In the genomic region with DNA sequence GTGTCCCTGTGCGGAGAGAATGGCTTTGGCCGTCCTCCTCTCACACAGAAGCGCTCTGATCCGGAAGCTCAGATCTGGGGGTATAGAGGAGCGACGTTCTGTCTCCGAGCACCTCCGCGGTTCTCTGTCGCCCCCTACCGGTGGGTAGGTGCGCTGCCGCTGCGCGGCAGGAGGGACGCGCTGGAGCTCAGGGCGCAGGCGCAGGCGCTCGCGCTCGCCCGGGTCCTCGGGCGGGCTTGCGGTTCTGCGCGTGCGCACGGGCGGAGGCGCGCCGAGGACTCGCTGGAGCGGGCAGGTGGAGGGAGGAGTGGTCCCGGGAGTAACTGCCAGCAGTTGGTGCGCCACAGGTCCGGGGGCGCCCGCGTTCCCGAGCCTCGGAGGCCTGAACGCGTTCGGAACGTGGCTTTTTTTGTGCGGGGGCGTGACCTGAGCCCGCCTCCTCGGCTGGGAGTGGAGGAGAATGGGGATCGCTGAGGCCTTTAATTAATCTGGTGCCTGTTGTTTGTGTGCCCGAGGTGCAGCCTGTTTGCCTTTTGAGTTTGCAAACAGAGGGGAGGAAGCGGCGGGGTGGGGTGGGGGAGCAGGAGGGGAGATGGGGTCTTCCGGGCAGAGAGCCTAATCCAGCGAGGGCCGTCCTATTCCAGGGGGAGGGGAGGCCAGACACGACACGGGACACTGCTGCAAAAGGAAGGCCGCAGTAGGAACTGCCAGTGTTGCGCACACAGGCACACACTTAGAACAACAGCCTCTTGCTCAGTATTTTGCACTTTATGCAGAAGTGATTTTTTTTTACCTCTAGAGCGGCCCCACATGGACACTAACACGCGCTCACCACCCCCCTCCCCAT, we compare ENCODE assay signal across 8 mouse cellular contexts. TPM values are rescaled to one million over a fixed set of nuclear protein-coding genes. Genes with fewer than 3 reads are reported as not detected.
DNase-seq lines count a peak whose midpoint lies in the region; ATAC-seq and TF ChIP-seq lines count a peak whose summit lies in the region.

A gene (plus strand): TSS at position 212 of the 847 bp plus-strand sequence.

- peak within 1 kb of the TSS; percentile 74 for H3K9ac ChIP-seq in forebrain, embryonic 13.5 days
- H3K9ac ChIP-seq in liver, postnatal 0 days (replicated peaks), result peak within 1 kb of the TSS; percentile 79
- H3K9ac ChIP-seq in neural tube, embryonic 14.5 days (replicated peaks; ENCODE audit: low read depth, low read length), result peak within 1 kb of the TSS; percentile 55

- H3K4me2 ChIP-seq in forebrain, embryonic 13.5 days, result peak within 1 kb of the TSS; percentile 72
- peak within 1 kb of the TSS; percentile 96 for H3K4me2 ChIP-seq in liver, postnatal 0 days (ENCODE audit: low read depth, low read length)
- peak within 1 kb of the TSS; percentile 74 for H3K4me2 ChIP-seq in neural tube, embryonic 14.5 days (ENCODE audit: low read depth, low read length)

- TF ChIP-seq EP300 in liver, postnatal 0 days (IDR thresholded peaks at IDR 0.05; ENCODE audit: low read depth), result no peak

- H3K4me1 ChIP-seq in E14TG2a.4 (replicated peaks; ENCODE audit: low read depth, low read length), result peaks cover 18% of the 10 kb centered on the region
- peaks cover 16% of the 10 kb centered on the region for H3K4me1 ChIP-seq in forebrain, embryonic 13.5 days
- H3K4me1 ChIP-seq in liver, postnatal 0 days (ENCODE audit: insufficient read depth), result peaks cover 13% of the 10 kb centered on the region
- H3K4me1 ChIP-seq in neural tube, embryonic 14.5 days (ENCODE audit: control insufficient read depth, insufficient read depth, low read length), result no peaks in the 10 kb centered on the region

- peak; percentile 92 for DNase-seq in c-Kit-positive CD71-positive TER-119-positive erythroid progenitor cells, embryonic 14.5 days (ENCODE audit: low spot score)
- DNase-seq in heart, postnatal 10 days, result peak; percentile 94 to 95
- peak; percentile 69 for DNase-seq in large intestine, adult 2 months (ENCODE audit: low read depth, low spot score)
- peak; percentile 94 for DNase-seq in liver, postnatal 0 days
- peak; percentile 95 for DNase-seq in testis, postnatal 10 days (ENCODE audit: low spot score)

- TF ChIP-seq CTCF in E14TG2a.4 (conservative IDR thresholded peaks at IDR 0.05; ENCODE audit: low read length), result peak; percentile 44
- peak; percentile 98 for TF ChIP-seq CTCF in liver, postnatal 0 days (IDR thresholded peaks at IDR 0.05; ENCODE audit: low read depth)

- H3K4me3 ChIP-seq in E14TG2a.4 (replicated peaks; ENCODE audit: low read length), result peak within 1 kb of the TSS; percentile 79
- H3K4me3 ChIP-seq in forebrain, embryonic 13.5 days, result peak within 1 kb of the TSS; percentile 55
- H3K4me3 ChIP-seq in liver, postnatal 0 days (ENCODE audit: low read depth, low read length), result peak within 1 kb of the TSS; percentile 84
- H3K4me3 ChIP-seq in neural tube, embryonic 14.5 days (ENCODE audit: low read depth, low read length), result peak within 1 kb of the TSS; percentile 53

- no peaks in the 10 kb centered on the region for H3K27me3 ChIP-seq in E14TG2a.4 (ENCODE audit: insufficient read depth, low read length)
- H3K27me3 ChIP-seq in forebrain, embryonic 13.5 days, result no peaks in the 10 kb centered on the region
- no peaks in the 10 kb centered on the region for H3K27me3 ChIP-seq in liver, postnatal 0 days (ENCODE audit: insufficient read depth, low read length)
- H3K27me3 ChIP-seq in neural tube, embryonic 14.5 days (ENCODE audit: control insufficient read depth, insufficient read depth, low read length), result no peaks in the 10 kb centered on the region

- no peaks in the 10 kb centered on the region for H3K9me3 ChIP-seq in E14TG2a.4 (ENCODE audit: low read length)
- no peaks in the 10 kb centered on the region for H3K9me3 ChIP-seq in forebrain, embryonic 13.5 days (replicated peaks)
- no peaks in the 10 kb centered on the region for H3K9me3 ChIP-seq in liver, postnatal 0 days (ENCODE audit: low read length)
- no peaks in the 10 kb centered on the region for H3K9me3 ChIP-seq in neural tube, embryonic 14.5 days (ENCODE audit: control insufficient read depth, low read length)

- WGBS in forebrain, embryonic 13.5 days, result under 1% methylated on average over 67 of the region's 67 CpGs
- 1% methylated on average over 67 of the region's 67 CpGs for WGBS in large intestine, adult 2 months
- WGBS in liver, postnatal 0 days (ENCODE audit: insufficient replicate concordance), result under 1% methylated on average over 60 of the region's 67 CpGs
- WGBS in neural tube, embryonic 14.5 days, result under 1% methylated on average over 66 of the region's 67 CpGs

- H3K36me3 ChIP-seq in E14TG2a.4 (ENCODE audit: insufficient read depth, low read length), result peaks cover 5% of the 10 kb centered on the region; the same call in 1 of the 2 replicates
- H3K36me3 ChIP-seq in forebrain, embryonic 13.5 days (ENCODE audit: poor library complexity, severe bottlenecking), result no peaks in the 10 kb centered on the region; the same call in 1 of the 2 replicates
- H3K36me3 ChIP-seq in liver, postnatal 0 days (replicated peaks; ENCODE audit: insufficient read depth, low read length), result no peaks in the 10 kb centered on the region
- no peaks in the 10 kb centered on the region for H3K36me3 ChIP-seq in neural tube, embryonic 14.5 days (ENCODE audit: control insufficient read depth, insufficient read depth, low read length)

- peak; percentile 95 for ATAC-seq in forebrain, embryonic 13.5 days
- peak; percentile 95 for ATAC-seq in liver, postnatal 0 days
- ATAC-seq in neural tube, embryonic 14.5 days (ENCODE audit: low read depth), result peak; percentile 92

- intact Hi-C loops in heart, postnatal 10 days (cut with DNase I), result no loop called here

- peak within 1 kb of the TSS; percentile 80 for H3K27ac ChIP-seq in forebrain, embryonic 13.5 days
- peak within 1 kb of the TSS; percentile 51 for H3K27ac ChIP-seq in liver, postnatal 0 days (ENCODE audit: low read depth)
- peak within 1 kb of the TSS; percentile 56 for H3K27ac ChIP-seq in neural tube, embryonic 14.5 days (ENCODE audit: low read depth, low read length)

RNA-seq across cellular contexts. Expression of the gene that starts here (rescaled TPM):
- polyA plus RNA-seq in forebrain, embryonic 13.5 days (2015; fragmentation: Nextera tagmentation; extraction: Ambion mirVana), result 46.9 and 56.2 TPM in 2 replicates
- 10 to 100 TPM; 16.6 to 20.9 TPM for total RNA-seq in heart, postnatal 10 days (2021)
- polyA plus RNA-seq in large intestine, adult 2 months (2012; rRNA removed), result 26.5 and 28.6 TPM in 2 replicates
- 16.1 and 16.4 TPM in 2 replicates for polyA plus RNA-seq in liver, postnatal 0 days (2015; fragmentation: Nextera tagmentation; extraction: Ambion mirVana)
- 51.0 and 53.6 TPM in 2 replicates for polyA plus RNA-seq in neural tube, embryonic 14.5 days (2014; fragmentation: Nextera tagmentation; extraction: Ambion mirVana)

Comparison
In these comparisons a context has a peak if more than half of its experiments do, and no peak if none do; other contexts are left out.
1. Peak in every context shown above with its lines: DNase-seq, ATAC-seq, H3K4me3 ChIP-seq and H3K27ac ChIP-seq.